Mouse (Mus musculus) left cerebral cortex, postnatal 36 days (tissue): ENCODE measurements around the gene Cbx4. TPM values are rescaled to one million over a fixed set of nuclear protein-coding genes. Genes with fewer than 3 reads are reported as not detected.

Source experiments
- DNase-seq, 2 experiments: peaks; one replicate each; pipeline ENCODE4 v3.0.0; 2021 to 2022; ENCODE audit warnings: low spot score in 2 of 2, mixed read lengths in 1 of 2
- intact Hi-C: fragments of 180-260 bp; cut with DNase I; formaldehyde crosslinking; loops from one replicate; pipeline ENCODE4 v1.15.1; 2025
- total RNA-seq, 2 experiments: library from RNA; stranded (reverse); gene quantifications; 2 replicates each; pipeline ENCODE4 v1.2.3; 2021

The Cbx4 gene
- total RNA-seq, 2 experiments from 2014 or later, result 60.9 to 68.6 TPM

- DNase-seq, result no peak
These were observed 38.5 kb downstream of the Cbx4 start for GRCm38 (mm10) chr11:119047261-119048132.

GRCm38 (mm10) chr11:119046601-119047245 is 39.3 kb downstream of the Cbx4 start:
- DNase-seq, result no peak
- intact Hi-C loops, result no loop called here

More at GRCm38 (mm10) chr11:119047261-119048132, 38.5 kb downstream of the Cbx4 start:
- intact Hi-C loops, result no loop called here

DNA sequence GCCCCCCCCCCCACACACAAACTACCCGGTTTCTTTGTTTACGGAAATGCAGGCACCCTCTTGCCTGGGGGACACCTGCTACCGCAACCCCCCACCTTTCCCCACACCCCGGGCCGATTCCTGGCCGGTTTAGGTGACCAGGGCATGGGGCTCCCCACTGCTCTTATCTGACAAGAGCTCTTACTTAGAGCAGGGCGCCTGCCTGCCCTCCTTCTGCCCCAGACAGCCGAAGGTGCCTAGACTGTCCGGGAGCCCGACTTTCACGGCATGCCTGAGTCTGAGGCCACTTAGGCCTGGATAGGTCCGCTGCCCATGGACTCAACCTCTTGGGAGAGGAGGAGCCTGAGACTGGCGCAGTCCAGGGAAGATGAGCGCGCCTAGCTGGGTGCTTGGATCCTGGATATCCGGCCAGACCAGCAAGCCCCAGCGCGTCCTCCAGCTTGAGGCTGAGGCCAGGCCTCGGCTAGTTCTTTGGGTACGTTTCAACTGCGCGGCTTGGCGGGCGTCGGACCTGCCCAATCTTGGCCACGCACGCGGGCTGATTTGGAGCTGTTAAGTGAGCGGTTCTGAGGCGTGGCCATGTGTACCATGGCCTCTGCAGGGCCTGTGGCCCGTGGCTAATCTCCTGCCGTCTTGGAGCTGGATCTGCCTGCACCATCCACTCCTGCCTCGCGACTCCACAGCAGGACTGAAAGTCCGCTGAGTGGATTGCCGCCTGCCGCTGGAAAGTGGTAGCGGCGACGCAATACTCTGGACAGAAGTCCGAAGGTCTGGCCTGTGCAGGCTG is 41.3 kb downstream of the Cbx4 start:
- no peak for DNase-seq
- intact Hi-C loops, result no loop called here

DNA sequence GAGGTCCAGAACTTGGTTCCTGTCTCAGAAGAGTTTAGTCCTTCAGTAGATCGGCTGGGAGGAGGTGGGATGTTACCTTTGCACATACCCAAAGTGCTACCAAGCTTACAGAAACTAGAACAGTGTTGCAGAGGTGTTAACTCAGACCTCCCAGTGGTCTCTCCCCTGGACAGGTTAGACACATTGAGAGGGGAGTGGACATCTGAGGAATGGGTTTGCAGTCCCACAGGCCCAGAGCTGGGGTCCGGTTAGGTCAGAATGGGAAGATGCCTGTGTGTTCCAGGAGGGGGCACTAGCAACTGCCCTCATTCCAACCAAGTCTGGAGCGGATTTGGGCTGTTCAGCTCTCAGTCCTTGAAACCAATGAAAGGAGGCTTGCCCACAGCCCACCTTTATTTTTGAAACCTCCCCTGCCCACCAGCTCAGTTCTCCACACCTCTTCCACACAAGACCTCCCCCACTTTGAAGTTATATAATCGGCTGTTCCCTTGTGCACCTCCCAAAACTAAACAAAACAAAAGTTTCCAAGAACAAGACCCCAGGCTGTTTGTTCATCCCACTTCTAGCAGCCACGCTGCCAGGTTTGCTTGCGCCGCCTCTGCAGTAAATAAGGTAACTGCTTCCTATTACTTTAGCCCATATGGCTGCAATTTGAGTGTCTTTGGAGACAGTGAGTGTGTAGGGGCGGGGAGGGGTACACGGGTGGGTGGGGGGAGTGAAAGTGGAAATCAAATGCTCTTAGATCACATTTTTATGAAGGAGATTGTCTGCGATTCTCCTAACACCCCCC is 42.1 kb downstream of the Cbx4 start:
- intact Hi-C loops, result no loop called here
- DNase-seq, result no peak

GRCm38 (mm10) chr11:119043273-119043540 is 42.8 kb downstream of the Cbx4 start:
- DNase-seq, result no peak
- intact Hi-C loops, result no loop called here

DNA sequence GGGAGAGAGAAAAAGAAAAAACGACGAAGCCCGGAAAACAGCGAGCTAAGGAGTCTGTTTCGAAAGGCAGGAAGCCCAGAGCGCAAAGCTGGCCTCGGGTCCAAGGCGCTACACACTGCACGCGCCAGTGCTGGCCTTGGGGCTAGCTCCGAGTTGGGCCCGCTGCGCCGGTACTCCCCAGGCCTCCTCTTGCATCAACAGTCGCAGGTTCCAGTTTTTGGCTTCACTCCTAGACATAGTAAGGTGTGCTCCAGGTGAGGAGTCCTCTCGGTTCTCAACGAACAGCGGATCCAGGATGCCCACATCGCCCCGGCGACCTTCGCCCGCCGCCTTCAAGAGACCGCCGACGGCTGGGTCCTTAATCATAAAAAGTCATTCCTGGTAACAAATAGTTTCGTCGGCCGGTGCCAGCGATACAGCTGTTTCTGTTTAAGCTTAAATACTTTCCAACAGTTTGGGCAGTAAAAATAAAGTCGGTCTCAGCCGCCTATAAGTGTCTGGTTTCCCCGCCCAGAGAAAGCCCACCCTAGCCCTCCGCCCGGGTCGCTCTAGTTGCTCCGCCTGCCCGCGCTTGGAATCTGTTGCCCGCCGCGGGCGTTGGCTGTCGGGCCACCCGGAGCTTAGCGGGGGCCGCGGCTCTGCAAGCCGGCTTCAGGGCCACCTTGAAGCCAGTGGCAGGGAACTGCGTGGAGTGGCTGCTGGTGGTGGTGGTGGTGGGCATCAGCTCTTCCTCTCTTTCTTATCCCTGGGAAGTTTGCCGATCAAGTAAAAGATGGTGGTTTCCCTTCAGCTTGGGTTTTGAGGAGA is 43.4 kb downstream of the Cbx4 start:
- intact Hi-C loops, result no loop called here
- no peak for DNase-seq

- no peak for DNase-seq
- intact Hi-C loops, result loop anchor here (2.0 kb wide), 1 partner anchor 15 kb away; no protein-coding TSS in a partner anchor
These were observed 44.1 kb downstream of the Cbx4 start for GRCm38 (mm10) chr11:119041750-119042465.

GRCm38 (mm10) chr11:119041325-119041716 is 44.7 kb downstream of the Cbx4 start:
- intact Hi-C loops, result loop anchor here (2.0 kb wide), 1 partner anchor 15 kb away; no protein-coding TSS in a partner anchor
- DNase-seq, result no peak

GRCm38 (mm10) chr11:119040600-119041324 is 45.3 kb downstream of the Cbx4 start, which contains the start of gene Cbx8:
Cbx8 (minus strand) TSS chr11:119040969.
- intact Hi-C loops, result loop anchor here (2.0 kb wide), 1 partner anchor 16 kb away; no protein-coding TSS in a partner anchor
- peak; percentile 99 to 100 for DNase-seq

GRCm38 (mm10) chr11:119039732-119040512 is 46.1 kb downstream of the Cbx4 start:
- intact Hi-C loops, result loop anchor here (2.0 to 5.0 kb wide), 2 partner anchors 17 to 43 kb away; no protein-coding TSS in a partner anchor
- DNase-seq, result no peak

DNA sequence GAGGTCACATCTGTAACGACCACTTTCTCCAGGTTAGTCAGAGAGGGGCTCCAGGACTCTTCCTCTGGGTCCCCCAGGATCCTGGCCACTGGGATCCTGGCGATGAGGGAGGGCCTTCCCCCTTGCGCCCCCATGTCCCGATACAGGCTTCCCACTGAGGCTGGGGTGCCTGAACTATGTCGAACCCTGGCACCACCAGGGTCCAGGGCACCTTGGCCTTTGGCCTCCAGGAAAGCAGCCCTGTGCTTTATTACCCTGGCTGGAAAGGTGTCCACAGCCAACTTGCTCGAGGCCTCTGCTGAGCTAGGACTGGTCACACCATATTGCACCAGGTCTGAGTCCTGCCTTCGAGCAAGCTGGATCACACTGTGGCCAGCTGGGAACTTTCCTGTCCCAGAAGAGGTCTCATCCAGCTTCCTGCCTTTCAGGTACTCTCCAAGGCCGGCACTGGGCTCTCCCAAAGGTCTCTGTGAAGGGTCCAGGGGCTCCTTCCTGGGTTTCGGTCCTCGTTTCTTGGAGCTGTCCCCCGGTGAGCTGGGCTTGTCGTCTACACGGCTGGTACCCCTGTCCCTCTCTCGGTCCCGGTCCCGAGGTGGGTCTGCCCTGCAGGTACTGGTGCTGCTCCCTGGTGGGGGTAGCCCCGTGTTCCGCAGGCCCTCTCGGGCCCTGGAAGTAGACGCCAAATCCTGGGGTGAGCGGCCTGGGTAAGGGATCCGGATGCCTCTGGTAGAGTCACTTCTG is 47.1 kb downstream of the Cbx4 start:
- DNase-seq, result no peak
- intact Hi-C loops, result loop anchor here (5.0 kb wide), 1 partner anchor 42 kb away; no protein-coding TSS in a partner anchor

DNA sequence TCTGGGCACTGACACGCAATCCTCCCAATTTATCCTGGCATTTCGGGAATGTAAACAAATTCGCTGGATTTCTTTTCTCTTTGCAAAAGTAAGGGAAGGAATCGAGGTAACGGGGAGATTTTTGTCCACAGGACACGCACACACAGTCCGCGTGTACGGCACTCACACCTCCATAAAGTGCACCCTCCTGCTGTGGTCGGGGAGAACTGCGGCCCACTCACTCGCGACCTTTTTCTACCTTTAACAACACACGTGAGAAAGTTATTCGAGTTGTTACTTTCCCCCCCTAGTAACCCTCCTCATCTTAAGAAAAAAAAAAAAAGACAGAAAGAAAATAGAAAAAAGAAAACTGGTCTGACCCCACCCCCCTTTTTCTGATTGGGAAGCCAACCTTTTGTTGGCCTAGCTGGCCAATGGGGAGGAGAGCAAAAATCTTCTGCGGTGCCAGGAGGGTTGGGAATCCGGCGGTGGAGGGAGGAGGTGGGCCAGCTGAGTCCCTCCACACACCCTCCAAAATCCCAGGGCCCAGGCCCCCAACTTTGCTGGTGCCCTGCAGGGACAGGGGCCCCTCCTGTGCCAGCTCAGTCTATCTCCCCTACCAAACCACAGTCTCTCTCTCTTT is 48.1 kb downstream of the Cbx4 start:
- no peak for DNase-seq
- intact Hi-C loops, result loop anchor here (5.0 kb wide), 1 partner anchor 41 kb away; no protein-coding TSS in a partner anchor

GRCm38 (mm10) chr11:119036934-119037779 is 48.9 kb downstream of the Cbx4 start:
- DNase-seq, result no peak
- intact Hi-C loops, result loop anchor here (5.0 kb wide), 1 partner anchor 40 kb away; no protein-coding TSS in a partner anchor

GRCm38 (mm10) chr11:119036447-119036846 is 49.6 kb downstream of the Cbx4 start:
- DNase-seq, result no peak
- intact Hi-C loops, result loop anchor here (5.0 kb wide), 1 partner anchor 39 kb away; no protein-coding TSS in a partner anchor
